Mouse (Mus musculus): ENCODE measurements around the gene Col6a1.

Col6a1 gene

DNA sequence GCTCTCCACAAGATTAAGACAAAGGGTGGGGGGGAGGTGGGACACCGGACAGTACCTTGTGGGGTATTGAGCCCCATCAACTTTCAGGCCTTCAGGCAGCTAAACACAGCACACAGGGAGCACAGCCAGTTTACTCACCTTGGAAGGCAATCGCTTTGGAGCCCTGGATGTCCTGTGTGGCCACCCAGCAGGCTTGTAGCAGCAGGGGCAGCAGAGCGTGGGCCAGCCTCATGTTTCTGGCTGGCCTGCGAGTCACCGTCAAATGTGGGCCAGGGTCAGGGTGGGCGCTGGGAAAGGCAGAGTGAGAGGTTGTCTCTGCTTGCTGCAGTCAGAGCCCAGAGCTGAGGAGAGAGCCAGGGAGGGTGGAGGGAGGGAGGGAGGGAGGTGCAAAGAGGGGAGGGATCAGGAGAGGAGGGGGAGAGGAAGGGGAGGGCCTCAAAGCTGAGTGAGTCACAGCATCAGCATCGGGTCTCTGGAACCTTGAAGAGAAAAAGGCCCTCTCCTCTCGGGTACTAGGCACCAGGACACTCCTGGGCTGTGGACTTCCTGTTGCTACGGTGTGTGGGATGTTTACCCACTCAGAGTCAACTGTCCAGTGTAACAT is at the start of gene Col6a1:
Gene Col6a1 (minus strand): TSS at position 487 of the 604 bp plus-strand sequence.
- DNase-seq, result no peak

DNA sequence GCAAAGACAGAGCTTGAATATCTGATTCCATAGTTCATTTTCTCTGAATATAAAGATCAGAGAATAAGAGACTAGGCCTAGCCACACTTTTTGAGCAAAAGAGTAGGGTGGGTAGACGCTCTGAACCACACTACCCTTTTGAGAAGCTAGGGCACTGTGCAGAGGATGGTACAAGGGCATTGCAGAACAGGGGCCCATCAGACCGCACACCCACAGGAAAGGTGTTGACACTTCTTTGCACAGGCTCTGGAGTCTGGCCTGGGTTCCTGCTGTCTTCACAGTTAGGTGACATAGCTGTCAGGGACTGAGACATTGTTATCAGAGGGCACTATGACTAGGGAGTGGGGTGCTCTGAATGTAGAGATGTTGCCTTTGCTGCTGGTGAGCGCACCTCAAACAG is 45.7 kb upstream of the Col6a1 start:
- DNase-seq, result no peak

DNA sequence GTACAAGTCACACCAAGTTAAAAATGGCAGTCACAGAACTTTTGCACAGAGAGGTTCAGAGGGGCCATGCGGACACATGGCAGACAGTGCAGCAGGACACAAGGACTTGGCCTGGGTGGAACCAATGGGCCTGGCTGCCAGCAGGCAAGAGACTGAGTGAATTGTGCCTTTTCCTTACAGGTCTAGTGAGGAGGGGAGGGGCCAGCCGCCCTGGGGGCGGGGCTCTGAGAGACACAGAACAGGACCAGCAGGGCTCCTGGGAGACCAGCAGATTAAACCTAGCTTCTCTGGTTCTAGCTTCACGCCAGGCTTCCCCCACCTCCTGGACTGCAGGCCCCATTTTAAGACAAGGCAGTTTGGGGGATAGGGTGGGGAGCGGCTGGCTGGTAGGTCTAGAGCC is 45.1 kb upstream of the Col6a1 start:
- no peak for DNase-seq

DNA sequence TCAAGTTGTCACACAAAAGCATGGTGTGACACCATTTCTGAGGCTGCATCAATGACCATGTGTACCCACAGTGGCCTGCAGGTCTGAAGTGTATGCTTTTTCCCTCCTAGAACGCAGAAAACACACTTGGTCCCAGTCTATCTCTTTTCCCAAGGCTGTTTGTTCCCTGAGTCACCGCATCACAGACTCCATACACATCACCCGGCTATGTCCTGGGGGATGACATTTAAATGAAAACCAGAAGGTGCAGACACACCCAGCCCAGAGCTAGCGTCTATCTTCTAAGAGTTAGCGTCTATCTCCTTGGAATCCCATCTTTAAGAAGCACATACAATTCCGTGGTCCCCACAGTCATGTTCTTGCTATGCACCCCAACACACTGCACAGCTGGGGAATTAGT is 43.6 kb upstream of the Col6a1 start:
- DNase-seq, result no peak

DNA sequence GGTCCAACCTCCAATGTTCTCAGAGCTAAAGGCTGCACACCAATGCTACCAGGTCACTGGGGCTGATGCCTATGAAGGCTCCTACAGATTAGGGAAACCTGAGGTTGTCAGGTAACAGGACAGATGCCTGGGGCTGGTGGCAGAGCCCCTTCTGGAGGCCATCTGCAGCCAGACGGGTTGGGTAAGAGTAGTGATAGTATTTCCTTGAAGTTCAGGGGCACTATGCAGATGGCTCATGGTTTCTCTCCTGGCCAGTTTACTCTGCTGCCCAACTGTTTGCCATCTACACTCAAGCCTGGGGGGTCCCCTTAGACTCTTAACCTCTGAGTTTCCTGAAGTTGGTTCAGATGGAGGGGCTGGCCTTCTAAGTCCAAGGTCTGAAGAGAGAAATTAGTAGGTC is 40.2 kb upstream of the Col6a1 start:
- no peak for DNase-seq

DNA sequence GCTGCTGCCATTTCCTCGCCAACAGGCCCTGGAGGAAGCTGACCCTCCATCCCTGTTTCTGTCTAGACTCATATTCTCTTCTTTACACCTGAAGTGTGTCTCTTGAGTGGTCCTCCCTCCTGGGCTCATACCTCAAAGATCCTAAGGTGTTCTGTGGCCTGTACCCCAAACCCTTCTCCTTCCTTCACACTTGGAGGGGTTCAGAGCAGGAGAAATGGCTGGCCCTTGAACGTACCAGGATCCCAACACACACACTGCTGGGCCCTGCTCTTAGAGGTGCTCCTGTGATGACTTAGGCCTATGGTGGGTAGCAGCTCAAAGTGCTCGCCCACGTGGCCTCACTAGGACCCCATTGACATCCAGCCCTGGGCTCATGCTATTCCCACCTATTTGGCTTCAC is 39.0 kb upstream of the Col6a1 start:
- no peak for DNase-seq

DNA sequence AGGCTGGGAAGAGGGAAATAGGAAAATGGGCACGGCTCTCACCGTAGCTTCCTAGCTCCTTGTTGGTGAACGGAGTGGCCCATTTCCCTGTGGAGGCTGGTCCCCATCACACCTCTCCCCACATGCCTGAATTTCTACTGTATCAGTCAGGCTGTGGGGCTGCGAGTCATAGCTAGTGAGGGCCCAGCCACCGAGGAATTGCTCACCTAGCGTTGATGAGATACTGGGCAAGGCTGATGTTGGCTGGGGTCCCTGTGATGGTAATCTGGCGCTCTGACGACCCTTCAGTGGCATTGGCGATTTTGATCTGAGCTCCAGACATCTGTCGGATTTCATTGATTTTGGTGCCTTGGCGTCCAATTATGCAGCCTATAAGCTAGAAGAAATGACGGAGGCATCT is 37.0 kb upstream of the Col6a1 start:
- no peak for DNase-seq

DNA sequence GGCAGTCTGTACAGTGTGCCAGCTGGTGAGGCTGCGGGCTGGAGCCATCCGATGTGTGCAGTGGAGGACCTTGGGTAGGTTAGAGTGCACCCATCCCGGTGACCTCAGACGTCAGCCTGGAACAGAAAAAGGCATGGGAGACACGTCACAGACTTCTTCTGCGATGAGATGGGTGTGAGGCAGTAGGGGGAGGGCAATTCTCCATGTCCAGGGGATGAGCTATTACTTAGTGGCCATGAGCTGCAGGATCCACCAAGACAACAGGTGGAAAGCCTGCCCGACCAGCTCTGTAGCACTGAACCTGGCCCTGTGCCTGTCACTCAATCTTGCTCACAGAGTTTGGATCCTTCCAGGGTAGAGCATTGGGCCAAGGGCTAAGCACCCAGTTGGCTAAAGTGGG is 36.4 kb upstream of the Col6a1 start:
- DNase-seq, result no peak

DNA sequence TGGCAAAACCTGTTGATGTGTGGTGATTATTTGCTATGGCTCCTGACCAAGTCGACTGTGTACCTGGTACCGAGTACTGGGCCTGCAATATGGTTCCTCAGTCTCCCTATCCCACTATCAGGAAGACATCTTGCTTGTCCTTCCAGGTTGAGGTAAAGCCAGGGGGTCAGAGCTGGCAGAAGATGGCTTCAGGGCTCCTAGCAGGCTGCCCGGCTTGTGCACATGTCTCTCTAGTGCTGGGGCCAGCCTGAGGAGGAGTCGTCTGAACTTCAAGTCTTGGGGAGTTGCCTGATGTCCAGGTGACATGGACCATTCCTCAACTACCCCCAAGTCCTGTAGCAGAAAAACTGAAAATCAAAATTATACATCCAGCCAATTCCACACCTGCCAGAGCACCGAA is 33.9 kb upstream of the Col6a1 start:
- no peak for DNase-seq

DNA sequence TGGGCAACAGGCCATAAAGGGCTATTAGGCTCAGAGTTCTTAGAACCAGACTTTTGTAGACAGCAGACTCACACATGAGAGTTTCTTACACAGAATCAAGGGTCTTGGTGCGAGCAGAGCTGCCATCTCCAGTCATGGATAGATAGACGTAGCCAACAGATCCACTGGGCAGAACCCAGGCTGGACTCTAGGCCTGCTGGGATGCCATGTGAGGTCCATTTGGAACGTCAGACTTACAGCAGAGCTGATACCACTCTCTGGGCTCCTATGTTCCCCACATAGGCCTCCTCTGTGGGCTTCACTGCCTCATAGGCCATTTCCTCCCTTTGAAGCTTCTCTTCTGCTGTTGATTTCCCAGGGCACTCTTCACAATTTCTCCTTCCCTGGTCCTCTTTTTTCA is 27.7 kb upstream of the Col6a1 start:
- DNase-seq, result no peak

DNA sequence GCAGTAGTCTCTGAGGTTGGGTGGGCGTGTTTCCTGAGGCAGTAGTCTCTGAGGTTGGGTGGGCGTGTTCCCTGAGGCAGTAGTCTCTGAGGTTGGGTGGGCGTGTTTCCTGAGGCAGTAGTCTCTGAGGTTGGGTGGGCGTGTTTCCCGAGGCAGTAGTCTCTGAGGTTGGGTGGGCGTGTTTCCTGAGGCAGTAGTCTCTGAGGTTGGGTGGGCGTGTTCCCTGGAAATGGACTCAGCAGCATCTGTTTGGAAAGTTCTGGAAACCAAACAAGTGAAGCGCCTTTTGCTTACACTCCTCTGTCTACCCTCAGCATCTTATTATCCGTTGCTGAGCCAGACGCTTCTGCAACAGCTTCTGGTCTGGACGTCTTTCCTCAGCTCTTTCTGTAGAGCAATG is 18.3 kb upstream of the Col6a1 start:
- peak; percentile 26 for DNase-seq

DNA sequence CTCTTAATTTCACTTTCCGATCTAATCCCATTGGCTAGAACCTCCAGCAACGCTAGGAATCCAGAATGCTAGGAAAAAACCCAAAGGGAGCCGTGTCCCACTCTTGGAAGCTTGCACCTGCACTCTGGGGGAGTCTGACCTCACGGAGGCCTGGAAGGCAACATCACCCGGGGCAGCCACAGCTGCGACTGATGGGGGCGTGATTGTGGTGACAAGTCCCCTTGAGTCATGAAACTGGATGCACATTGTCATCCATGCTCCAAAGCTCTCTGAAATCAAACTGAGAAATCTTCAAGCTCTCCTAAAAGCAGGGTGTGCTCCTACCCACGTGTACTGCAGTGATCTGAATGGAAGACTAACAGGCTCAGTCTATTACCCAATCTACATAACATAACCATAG is 10.8 kb upstream of the Col6a1 start:
- no peak for DNase-seq

DNA sequence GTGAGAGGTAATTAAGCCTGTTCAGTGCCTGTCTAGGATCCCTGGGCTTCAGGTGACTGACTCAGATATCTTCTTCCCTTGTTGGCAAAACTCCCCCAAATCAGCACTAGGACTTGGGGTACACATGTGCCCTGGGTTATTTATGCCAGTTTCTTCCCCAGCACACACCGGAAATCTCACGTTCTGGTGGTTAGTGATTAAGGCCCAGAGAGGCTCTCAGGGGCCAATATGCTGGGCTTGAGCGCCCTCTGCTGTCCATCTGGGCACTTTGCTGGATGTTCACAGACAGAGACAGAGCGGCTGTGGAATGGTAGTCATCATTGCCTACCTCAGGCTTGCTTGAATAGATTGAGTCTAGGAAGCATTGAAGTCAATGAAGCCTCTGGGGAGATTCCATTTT is 9.0 kb upstream of the Col6a1 start:
- peak; percentile 74 for DNase-seq

DNA sequence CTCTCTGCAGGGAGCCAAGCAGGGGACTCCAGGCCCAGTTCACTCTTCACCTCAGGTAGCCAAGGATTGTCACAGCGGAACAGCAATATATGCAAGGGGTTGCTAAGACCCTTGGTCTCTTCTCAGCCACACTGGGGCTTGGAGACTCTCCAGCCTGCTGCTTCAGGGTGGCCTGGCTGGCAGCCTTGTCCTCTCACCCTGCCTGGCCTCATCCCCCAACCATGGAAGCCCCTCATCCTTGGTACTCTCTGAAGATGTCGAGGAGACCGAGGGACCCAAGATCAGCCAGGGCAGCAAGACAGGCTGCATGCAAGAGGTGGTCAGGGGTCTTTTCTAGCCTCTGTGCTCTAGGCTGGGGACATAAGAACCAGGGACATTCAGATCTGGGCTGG is 7.7 kb upstream of the Col6a1 start:
- DNase-seq, result no peak

DNA sequence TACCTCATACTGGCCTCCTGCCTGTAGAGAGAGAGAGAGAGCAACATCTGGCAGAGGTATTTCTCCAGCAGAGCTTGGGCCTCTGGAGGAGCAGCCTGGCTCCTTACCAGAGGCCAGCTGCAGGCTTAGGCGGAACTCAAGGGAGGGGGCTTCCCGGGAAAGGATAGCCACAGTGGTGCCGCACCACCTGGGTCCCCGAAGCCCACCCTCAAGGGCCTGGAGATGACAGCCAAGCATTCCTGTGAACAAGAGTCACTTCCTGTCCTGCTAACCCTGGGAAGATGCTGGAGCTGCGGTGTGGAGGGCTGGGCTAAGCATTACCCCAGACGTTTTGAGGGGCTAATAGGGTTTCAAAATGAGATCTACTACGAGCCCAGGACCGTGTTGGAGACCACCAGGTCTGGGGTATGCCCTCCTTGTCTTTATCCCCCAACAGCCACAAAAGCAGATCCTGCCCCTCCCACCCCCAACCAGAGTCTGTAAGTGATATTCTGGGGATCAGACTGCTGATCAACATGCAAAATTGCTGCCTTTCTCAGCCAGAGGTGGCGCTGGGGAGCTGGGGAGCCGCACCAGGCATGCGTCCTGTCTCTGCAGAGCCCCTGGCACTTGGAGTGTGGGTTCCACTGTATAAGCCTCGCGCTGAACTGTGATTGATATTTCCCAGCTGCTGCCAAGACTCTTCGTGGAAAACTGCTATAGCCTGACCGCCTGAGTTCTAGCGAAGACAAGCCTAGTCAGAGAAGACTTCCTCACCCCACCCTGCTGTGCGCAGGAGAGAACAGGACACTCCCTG is 7.1 kb upstream of the Col6a1 start:
- DNase-seq, result peak; percentile 62

DNA sequence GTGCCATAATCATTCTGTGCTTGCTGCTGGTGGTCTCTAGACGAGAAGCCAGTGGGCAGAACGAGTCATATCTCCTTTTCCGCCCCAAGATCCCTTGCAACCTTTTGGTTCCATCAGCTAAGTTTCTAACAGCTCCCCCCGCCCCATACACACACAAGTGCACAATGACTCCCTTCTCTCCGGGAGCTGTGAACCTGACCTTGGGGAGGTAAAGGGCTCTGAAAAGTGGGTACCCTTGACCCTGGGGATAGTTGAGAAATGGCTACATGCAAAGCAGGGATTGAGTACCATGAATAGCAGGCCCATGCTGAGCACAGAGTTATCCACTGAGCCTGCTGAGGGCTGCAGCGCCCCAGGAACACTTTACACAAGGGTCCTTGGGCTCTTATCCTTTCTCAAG is 6.4 kb upstream of the Col6a1 start:
- DNase-seq, result no peak

DNA sequence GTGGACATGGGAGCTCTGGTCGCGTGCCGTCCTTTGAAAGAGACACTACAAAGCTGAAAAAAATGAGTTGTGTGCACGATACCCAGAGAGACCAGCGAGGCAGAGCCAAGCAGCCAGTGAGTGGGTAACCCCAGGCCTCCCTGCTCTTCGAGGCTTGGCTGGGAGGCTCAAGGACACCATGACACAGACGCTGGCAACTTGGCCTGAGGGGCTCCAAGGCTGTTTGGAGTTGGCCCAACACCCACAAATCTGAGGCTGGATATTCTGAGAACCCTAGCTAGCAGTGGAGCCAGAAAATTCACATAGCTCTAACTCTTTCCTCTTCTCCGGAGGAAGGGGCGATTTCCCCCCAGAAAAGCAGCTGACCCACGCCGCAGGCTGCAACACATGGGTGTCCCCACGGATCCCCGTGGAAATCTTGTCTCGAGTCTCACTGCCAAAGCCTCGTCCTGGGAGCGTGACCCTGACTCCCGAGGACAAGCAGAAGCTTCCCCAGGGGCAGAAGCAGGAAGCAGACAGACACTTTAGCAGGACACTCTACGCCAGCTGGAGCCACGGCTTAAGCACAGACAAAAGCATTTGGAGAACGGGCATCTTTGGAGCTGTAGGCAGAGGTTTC is 5.8 kb upstream of the Col6a1 start:
- no peak for DNase-seq

DNA sequence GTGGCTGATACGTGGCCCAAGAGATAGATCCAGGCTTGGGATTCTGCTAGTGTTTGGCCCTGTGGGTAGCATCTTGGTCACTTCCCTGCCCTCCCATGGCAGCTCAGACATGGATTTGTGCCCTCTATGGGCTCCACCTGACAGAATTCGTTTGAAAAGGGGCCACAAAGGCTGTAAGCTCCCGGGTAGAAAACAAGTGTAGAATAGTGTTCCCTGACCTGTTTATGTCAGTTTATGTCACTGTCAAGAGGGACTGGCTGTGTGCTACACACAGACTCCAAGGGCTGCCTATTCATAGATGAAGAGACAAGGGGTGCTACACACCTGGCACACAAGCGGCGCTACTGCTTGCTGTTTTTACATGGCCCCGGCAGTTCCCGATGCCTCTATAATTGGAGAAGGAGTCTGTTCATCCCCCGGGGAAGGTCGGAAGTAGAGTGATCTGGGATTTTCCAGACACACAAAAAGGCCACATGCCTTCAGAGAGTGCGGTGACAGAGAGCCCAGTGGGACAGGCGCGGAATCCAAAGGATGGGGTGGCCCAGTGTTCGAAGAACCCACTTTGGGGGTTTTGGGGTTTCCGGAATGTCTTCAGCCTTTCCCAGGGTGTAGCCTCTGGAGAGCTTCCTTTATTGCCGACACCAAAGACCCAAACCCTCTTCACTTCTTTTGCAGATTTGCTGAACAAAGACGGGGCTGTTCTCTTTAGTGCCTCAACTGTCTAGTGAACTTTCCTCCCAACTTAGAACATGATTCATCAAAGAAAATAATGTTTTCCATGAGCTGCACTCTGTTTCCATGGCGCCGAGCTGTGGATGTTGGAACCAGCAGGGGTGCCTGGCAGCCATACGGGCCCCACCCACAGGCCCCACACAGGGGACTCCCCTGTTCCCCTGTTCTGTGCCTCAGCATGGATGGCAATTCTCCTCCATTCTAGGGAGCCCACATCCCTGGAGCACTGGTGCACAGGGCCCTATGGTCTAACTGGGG is 4.0 kb upstream of the Col6a1 start:
- DNase-seq, result no peak

DNA sequence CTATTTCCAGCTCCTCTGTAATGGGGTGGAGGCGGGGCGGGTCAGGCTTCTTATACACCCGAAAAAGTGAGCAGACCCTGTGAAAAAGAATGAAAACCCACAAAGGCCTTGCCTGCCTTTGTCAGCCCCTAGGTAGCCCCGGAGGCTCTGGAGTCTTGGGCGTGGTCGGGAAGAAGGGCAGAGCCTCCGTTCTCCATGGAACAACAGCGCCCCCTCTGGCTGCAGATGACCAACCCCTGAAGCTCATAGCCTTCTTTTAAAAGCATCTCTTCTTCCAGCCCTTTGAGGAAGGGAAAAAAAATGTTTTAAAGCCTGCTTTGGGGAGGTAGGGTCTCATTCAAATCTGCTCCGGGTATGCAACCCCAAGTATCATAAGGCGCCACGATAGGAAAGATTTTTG is 2.4 kb upstream of the Col6a1 start:
- peak; percentile 52 for DNase-seq

DNA sequence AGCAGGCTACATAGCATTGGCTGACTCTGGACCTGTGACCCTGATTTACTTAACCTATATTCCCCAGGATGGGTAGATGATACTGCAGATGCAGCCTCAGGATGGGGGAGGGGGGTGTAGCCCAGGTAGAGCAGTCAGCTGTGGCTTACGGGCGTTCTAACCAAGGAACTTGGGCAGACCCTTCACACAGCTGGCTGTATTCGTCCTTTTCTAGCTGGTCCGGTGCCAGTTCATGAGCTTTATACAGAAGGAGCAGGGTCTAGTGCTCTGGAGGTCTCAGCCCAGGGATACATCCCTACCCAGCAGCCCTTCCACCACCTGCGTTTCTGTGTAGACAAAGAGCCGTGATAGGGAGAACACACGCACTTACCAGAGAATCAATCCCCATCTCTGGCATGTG is 1.3 kb upstream of the Col6a1 start:
- no peak for DNase-seq

DNA sequence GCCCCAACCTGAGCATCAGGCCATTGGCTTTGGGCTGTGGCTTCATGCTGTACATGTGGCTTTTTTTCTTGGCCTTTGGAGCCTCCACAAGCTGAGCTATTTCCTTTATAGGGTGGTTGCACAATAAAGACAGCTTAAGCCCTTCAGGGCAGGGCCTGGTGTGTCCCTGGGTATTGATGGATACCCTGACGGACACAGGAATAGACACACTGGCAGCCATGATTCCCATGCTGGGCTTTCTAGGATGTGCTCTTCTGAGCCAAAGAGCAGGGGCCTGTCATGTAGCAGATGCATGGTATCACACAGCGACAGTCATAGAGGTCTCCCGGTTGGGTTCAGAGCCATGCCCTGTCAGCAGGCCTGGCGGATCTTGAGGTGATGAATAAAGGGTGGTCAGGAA is 898 bp upstream of the Col6a1 start:
- no peak for DNase-seq

DNA sequence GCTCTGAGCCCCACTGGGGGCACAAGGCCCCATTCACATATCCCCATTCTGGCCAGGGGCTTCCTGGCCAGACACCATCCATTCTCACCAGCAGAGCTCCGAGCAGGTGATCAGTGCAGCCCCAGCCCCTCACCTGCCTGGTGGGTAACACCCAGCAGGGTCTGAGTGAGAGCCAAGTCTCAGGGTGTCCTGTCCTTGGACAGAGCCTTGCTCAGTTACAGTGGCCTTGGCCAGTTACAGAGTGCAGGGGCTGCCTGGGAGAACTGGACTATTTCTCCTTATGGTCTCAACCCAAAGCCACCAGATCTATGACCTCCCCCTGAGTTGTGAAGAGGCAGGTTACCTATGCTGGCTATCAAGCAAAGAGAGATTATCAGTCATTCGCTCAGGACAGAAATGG is 871 bp downstream of the Col6a1 start:
- no peak for DNase-seq

DNA sequence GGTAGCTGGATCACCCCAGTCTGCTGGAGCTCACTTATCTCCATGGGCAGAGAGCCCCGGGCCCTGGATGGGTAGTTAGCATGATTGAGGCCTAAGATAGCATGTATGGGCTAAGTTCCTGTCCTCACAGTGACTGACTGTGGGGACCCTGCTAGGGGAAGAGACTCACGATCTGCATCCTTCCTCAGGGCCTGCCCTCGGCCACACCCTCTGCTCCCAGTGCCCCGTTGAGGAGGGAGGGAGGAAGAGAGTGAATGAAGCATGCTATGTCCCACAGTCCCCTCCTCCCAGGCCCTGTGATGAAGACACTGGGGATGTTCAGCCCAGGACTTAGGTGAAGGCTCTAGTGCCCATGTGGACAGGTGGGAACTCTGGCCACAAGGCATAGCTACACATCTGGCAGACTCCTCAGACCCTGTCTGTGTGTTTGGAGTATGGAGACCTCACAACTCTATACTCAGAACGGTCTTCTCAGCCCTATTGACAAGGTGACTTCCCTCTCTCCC is 1.7 kb downstream of the Col6a1 start:
- no peak for DNase-seq
